Mouse (Mus musculus) layer of hippocampus, adult 2 months (tissue): ENCODE results near the gene Krt77. TPM values are rescaled to one million over a fixed set of nuclear protein-coding genes. Genes with fewer than 3 reads are reported as not detected.

Experiments used
- DNase-seq, 2 experiments: peaks; one replicate each; pipeline ENCODE4 v3.0.0; 2022; ENCODE audit warnings: low spot score in 2 of 2
- H3K27ac ChIP-seq: fragments of 200-600 bp; 2 replicates; pipeline ENCODE4 v1.8.1; 2022
- H3K4me3 ChIP-seq: fragments of 200-600 bp; 2 replicates; pipeline ENCODE4 v1.8.1; 2022; ENCODE audit warnings: mild to moderate bottlenecking
- CTCF ChIP-seq: fragments of 200-600 bp; conservative IDR thresholded peaks from 2 replicates; pipeline ENCODE4 v1.8.1; 2022; ENCODE audit warnings: antibody characterized with exemption, mild to moderate bottlenecking, moderate library complexity
- microRNA-seq, 2 experiments: library from miRNA; unstranded; fragments of <30 nt; microRNA quantifications; one replicate each; pipeline ENCODE4 v1.2.0; 2021
- total RNA-seq, 2 experiments: library from RNA; stranded (reverse); gene quantifications; 2 replicates each; pipeline ENCODE4 v1.2.3; 2021

Krt77 gene
- total RNA-seq, 2 experiments from 2014 or later: 13.3 to 16.2 TPM

DNA sequence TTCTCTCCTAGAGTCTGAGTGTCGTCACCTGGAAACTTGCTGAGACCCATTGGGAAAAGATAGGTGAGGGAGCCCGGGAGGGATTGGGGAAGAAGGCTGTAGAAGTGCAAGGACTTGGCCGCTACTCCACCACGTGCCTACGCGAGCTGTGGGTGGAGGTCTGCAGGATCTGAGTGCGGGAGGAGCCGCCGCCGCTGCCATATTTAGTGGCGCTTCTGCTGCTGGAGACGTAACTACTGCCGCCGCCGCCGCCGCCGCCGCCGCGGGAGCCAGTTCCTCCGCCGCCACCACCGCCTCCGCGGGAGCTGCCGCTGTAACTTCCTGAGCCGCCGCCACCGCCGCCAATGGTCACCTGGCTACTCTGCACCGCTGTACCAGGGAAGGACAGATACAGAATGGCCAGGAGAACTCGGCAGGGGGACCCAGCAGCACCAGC is 9.8 kb downstream of the Krt77 start:
- peak in 1 of 2 experiments; percentile 46 for DNase-seq
- Histone ChIP-seq H3K4me3 (peak overlapping the region; percentile 52), H3K27ac (peak overlapping the region; percentile 73)
- no peak for TF ChIP-seq CTCF

DNA sequence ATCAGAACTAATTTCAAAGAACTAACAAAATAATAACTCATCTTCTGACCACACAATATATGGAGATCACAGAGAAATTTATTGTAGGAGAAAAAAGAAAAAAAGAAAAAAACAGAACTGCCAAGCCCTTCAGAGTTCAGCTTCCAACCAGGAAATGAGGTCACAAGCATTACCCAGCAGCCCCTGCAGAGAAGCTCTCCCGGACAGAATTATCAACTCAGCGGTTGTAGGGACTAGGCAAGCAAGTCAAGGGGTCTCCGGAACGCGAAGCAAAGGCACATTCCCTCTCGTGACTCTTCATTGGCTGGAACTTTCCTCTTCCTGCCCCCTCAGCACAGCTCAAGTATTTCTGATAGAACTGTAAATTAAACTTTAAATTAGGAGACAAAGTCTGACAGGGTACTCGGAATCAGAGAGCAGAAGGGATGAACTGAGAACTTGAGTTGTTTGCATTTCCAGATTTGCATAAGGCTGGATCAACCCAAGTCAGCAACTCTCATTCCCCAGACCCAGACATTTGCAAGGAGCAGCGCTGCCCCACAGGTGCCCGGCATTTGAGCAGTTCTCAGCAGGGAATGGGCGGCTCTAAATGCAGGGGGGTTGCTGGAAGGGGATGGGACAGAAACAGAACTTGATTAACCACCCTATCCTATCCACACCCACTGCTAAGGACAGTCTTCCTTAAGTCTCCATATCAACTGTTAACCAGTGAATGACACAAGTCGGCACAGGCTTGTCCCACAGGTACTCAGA is 10.7 kb downstream of the Krt77 start:
- H3K27ac ChIP-seq: no peak overlapping the region
- TF ChIP-seq CTCF: no peak
- H3K4me3 ChIP-seq: no peak overlapping the region
- DNase-seq: no peak

DNA sequence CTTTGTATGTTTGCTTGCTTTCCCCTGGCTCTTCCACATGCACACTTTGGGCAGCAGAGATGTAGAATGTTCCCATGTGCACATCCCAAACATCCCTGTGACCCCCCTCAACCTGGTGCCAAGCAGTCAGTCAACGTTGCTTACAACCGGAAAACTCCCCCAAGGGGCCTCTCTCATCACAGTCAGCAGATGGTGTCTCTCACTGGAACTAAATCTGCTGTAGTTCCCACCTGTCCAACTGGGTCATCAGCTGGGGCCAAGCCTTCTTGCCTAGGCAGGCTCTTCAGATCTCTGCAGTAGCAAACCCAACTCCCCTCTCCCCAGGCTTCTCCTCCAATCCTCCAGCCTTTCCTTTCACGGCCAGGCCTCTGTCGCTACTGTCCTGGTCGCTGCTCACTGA is 12.8 kb downstream of the Krt77 start:
- no peak for TF ChIP-seq CTCF
- DNase-seq: no peak
- Histone ChIP-seq H3K4me3 (no peak overlapping the region), H3K27ac (no peak overlapping the region)

DNA sequence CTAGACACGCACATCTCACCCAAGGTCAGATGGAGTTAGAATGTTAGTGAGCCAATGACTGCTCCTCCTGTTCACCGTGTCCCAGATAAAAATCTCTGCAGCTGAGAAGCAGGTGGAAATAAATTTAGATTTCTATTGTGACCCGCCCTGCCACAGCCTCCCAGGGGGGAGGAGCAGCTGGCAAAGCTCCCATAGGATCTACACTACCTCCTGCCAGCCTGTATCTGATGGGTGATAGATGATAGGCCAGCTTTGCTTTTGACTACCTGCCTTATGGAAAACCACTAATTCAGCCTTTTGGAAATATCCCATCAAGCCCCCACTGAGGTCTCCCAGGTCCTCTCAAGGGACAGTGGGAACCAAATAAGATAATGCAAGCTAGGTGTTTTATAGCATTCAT is 13.8 kb downstream of the Krt77 start:
- H3K27ac ChIP-seq: no peak overlapping the region
- H3K4me3 ChIP-seq: no peak overlapping the region
- no peak for DNase-seq
- TF ChIP-seq CTCF: no peak

DNA sequence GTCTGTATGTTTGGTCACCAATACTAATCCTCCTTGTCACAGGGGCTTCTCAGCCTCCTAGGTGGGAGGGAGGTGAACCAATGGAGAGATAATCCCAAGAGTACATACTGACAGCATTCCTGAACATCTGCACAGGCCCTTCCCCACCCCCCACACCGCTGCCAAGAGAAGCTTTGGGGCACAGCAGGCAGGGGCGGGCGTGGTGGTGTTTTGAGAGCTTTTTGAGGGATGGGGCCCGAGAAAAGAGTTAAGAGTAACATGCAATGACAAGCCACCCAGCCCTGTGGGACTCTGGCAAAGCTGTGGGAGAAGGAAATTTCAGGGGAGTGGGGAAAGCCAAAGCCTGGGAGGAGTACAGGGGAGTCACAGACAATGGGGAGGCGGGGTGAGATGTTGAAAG is 15.2 kb downstream of the Krt77 start:
- H3K4me3 ChIP-seq: no peak overlapping the region
- no peak for TF ChIP-seq CTCF
- DNase-seq: no peak
- H3K27ac ChIP-seq: peak overlapping the region; percentile 39; the same call in 1 of the 2 replicates

DNA sequence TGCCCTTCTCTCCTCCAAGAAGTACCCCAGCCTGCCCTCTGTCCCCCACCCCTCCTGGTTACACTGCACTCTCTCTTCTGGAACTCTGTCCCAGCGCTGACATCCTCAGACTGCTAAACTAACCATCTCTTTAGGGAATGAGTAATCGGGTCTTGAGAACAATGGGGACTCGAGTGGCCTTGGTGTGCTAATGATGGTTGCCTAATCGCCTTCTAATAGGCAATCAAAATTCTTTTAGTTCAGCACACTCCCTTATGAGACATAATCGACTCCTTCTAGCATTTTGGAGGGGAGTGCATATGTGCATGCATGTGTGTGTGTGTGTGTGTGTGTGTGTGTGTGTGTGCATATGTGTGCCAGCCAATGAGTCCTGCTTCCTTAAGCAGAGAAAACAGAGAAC is 16.9 kb downstream of the Krt77 start:
- Histone ChIP-seq H3K4me3 (no peak overlapping the region), H3K27ac (no peak overlapping the region)
- no peak for DNase-seq
- TF ChIP-seq CTCF: no peak

DNA sequence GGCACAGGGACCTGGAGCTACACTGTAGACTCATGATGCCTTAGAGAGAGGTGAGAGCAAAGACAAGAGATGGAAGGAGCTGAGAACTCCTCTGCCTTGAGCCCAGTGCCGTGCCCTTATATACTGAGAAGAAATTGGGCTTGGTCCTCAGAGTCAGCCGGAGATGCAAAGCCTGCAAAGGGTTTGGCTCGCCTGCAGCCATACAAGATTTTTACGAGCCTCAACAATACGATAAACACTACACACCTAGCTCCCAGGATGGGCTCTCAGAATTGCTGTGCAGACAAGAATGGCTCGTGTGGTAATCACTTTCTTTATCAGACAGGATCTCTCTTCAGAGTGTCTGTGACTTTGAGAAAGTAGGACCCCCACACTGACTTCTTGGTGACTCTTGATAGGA is 18.8 kb downstream of the Krt77 start, which contains the start of gene Krt1:
Gene Krt1, minus strand, starts transcription at position 101 of the 400 bp plus-strand sequence.
- no peak for DNase-seq
- TF ChIP-seq CTCF: no peak
- Histone ChIP-seq H3K4me3 (no peak within 1 kb of the TSS), H3K27ac (no peak within 1 kb of the TSS)

DNA sequence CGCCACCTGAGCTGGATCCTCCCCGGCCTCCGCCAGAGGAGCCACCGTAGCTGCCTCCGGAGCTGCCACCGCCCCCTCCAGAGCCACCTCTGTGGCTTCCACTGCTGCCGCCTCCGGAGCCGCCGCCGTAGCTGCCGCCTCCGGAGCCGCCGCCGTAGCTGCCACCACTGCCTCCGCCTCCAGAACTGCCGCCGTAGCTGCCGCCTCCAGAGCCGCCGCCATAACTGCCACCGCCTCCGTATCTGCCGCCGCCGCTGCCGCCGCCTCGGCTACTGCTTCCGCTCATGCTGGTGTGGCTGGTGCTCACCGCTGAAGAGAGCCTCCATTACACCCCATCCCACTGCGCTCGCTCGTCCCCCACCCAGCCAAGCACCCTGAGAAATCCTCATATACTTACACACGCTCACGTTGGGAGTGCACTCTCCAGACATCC is 23.5 kb downstream of the Krt77 start:
- H3K27ac ChIP-seq: peak overlapping the region; percentile 88
- peak; percentile 44 to 62 for DNase-seq
- no peak for TF ChIP-seq CTCF
- peak overlapping the region; percentile 56 for H3K4me3 ChIP-seq

DNA sequence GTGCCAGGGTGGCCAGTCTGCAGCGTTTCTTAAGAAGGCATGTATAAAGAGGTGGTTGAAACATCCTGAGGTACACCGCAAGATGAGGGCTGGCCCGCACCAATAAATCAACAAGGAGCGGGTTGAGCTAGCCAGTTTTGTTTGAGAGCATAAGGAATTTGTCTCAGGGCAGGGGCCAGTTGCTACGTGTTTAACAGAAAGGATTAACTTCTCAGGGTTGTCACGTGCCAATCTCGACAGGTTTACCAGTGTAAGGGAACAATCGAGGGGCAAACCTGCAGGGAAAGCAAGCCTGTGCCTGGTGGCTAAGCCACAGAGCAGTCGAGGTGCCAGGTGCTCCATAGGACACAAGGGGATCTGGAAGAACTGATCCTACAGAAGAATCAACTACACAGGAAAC is 26.3 kb downstream of the Krt77 start:
- no peak for DNase-seq
- no peak for TF ChIP-seq CTCF

DNA sequence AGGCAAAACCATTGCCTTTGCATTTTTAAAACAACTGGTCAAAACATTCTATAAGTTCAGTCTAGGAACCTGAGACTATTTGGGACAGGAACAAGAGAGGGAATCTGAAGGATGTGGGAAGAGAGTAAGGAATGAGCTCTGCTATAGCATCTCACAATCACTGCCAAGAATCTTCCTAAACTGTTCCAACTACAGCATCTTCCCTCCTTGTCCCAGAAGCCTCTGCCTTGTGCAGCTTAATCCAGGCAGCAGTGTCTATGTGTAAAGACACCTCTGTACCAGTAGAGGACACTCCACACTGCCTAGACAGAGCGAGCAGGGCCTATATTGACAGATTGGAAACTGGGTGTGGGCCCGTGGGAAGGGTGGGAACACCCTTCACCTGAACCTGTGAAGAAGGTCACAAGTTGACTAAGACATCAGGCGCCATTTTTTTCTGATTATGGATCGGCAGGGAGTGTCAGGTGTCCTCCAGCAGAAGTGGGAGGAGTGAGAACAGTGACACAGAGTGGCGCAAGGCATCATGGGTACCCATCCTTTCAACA is 34.6 kb downstream of the Krt77 start:
- no peak for DNase-seq
- no peak overlapping the region for H3K4me3 ChIP-seq
- peak; percentile 27; the same call in 1 of the 2 replicates for TF ChIP-seq CTCF
- H3K27ac ChIP-seq: no peak overlapping the region

More for the DNA sequence above, 26.3 kb downstream of the Krt77 start:
- no peak overlapping the region for H3K27ac ChIP-seq
- no peak overlapping the region for H3K4me3 ChIP-seq

DNA sequence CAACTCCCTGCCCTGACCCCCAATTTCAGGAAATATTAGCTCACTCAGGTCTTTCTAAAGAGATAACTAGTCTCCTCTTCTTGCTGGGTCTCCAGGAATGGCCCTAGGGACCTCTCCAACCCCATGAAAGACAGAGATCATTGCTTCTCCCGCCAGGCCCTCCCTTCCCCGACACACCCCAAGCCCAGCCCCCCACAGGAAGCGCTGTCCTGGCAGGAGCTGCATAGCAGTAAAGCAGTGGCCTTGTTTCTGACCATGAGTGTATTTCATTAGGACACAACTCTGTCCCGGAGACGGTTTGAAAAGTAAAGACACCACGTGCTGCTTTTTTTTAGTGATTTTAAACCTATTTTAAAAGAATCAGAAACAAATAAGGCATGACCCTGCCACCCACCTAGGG is 36.4 kb downstream of the Krt77 start:
- TF ChIP-seq CTCF: no peak
- DNase-seq: no peak
- Histone ChIP-seq H3K27ac (no peak overlapping the region), H3K4me3 (no peak overlapping the region)

DNA sequence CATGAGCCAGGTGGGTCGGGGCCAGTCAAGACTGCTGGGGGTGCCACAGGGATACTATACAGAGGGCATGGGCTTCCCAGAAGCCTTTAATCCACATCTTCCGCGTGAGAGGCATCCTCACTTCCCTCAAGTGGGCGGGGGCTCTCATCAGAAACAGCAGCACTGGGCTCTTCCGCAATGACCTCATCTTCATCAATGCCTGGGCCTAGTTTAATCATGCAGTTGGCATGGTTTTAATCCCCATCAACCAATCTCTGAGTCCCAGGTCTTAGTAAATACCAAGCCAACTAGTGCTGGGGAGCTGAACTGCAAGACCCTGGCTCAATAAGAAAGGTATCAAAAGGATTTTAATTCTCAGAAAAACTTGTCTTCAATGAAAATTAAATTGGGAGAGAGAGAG is 40.1 kb downstream of the Krt77 start:
- 0 out of 2 replicates have a peak, but pooled peaks have one; percentile 10 for TF ChIP-seq CTCF
- no peak for DNase-seq
- Histone ChIP-seq H3K4me3 (no peak overlapping the region), H3K27ac (no peak overlapping the region)

DNA sequence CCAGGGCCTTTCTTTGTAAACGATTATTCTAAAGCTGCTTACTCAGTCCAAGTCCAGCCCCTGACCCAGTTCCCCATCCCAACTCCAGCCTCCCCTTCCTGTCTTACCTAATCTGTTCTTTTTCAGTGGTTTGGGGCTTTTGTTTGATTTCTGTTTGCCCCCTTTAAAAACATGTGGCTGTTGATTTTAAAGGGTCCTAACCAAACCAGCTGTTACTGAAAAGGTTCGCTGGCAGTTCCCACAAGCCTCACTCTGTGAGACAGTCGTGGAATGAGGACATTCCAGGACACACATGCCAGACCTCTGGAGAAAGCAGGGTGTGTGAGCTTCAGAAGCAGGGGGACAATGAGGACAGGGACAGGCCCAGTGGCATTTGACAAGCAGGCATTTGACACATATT is 47.7 kb downstream of the Krt77 start:
- Histone ChIP-seq H3K27ac (no peak overlapping the region), H3K4me3 (no peak overlapping the region)
- no peak for TF ChIP-seq CTCF
- DNase-seq: no peak

DNA sequence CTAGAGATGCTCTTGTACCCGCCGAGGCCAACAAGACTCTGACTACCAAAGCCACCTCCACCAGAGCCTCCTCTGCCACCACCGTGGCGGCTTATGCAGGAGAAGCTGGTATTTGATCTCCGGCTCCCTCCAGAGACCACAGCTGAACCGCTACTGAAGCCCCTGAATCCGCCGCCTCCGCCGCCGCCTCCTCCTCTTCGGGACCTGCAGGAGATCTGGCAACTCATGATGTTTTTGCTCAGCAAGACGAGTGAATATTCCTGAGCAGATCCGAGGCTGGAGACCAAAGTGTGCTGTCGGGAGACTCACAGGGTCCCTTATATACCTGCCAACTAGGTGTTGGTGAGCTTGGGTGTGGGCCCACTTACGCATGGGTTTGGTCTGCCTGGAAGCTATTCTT is 51.6 kb downstream of the Krt77 start, which contains the start of gene Krt2:
Gene Krt2, minus strand, starts transcription at position 295 of the 400 bp plus-strand sequence.
- peak within 1 kb of the TSS; percentile 36 for H3K4me3 ChIP-seq
- no peak for DNase-seq
- no peak for TF ChIP-seq CTCF
- peak within 1 kb of the TSS; percentile 76 for H3K27ac ChIP-seq

Small RNAs within 50 kb of the gene (microRNA-seq; reads per million reads assigned to microRNA genes)
- 0 reads per million in 2 experiments for gene Gm44356

Other genes starting within 250 kb of the Krt77 start
- not detected for gene Gm5414, start 241.5 kb downstream of the Krt77 start, total RNA-seq
- gene Gm5478, start 222.3 kb downstream of the Krt77 start, total RNA-seq: not detected
- gene Krt6b, start 189.4 kb downstream of the Krt77 start, total RNA-seq: not detected
- not detected for gene Krt6a, start 175.4 kb downstream of the Krt77 start, total RNA-seq
- under 1 TPM; 0.15 to 0.47 TPM for gene Krt5, start 156.8 kb downstream of the Krt77 start, total RNA-seq
- gene Krt71, start 126.6 kb downstream of the Krt77 start, total RNA-seq: not detected
- not detected for gene Krt72, start 83.2 kb downstream of the Krt77 start, total RNA-seq
- gene Krt73, start 67.4 kb downstream of the Krt77 start, total RNA-seq: 1 to 10 TPM; 6.3 to 8.0 TPM
- 1 to 10 TPM; 7.0 to 8.0 TPM for gene Krt2, start 51.5 kb downstream of the Krt77 start, total RNA-seq
- 1 to 10 TPM; 1.6 to 3.9 TPM for gene Krt1, start 18.9 kb downstream of the Krt77 start, total RNA-seq
- gene Krt76, start 23.2 kb upstream of the Krt77 start, total RNA-seq: not detected
- not detected for gene Krt4, start 55.0 kb upstream of the Krt77 start, total RNA-seq
- not detected for gene Krt79, start 70.6 kb upstream of the Krt77 start, total RNA-seq
- not detected for gene Krt78, start 84.6 kb upstream of the Krt77 start, total RNA-seq
- gene Krt8, start 134.8 kb upstream of the Krt77 start, total RNA-seq: under 1 TPM in 1 of 2 experiments, not detected in 1; 0.26 TPM
- under 1 TPM; 0.32 to 0.67 TPM for gene Krt18, start 158.5 kb upstream of the Krt77 start, total RNA-seq
- gene Eif4b, start 204.1 kb upstream of the Krt77 start, total RNA-seq: 100 to 1,000 TPM; 196 to 199 TPM
- 10 to 100 TPM; 18.4 to 25.0 TPM for gene Tns2, start 230.7 kb upstream of the Krt77 start, total RNA-seq